Mouse (Mus musculus): Measurements from ENCODE around the gene Npas2. TPM values are rescaled to one million over a fixed set of nuclear protein-coding genes. Genes with fewer than 3 reads are reported as not detected.

The Npas2 gene
- polyA plus RNA-seq, 1 experiment from 2014 or later, result 0.15 TPM

GRCm38 (mm10) chr1:39332456-39332855 lies 138.9 kb downstream of the Npas2 start:
- Histone ChIP-seq H3K27ac (no peak overlapping the region), H3K9me3 (replicated peaks) (no peaks in the 10 kb centered on the region), H3K36me3 (no peaks in the 10 kb centered on the region), H3K4me3 (no peak overlapping the region), H3K27me3 (ENCODE audit: low read depth, poor library complexity, severe bottlenecking) (peaks cover 23% of the 10 kb centered on the region), H3K4me1 (peaks cover 13% of the 10 kb centered on the region)
- WGBS, result 91% methylated on average over 4 of the region's 4 CpGs
- no peak for DNase-seq (ENCODE audit: low spot score)

- Histone ChIP-seq H3K27ac (no peak overlapping the region), H3K27me3 (ENCODE audit: low read depth, poor library complexity, severe bottlenecking) (peaks cover 23% of the 10 kb centered on the region), H3K4me3 (no peak overlapping the region), H3K9me3 (replicated peaks) (no peaks in the 10 kb centered on the region), H3K4me1 (peaks cover 10% of the 10 kb centered on the region; the same call in 1 of the 2 replicates), H3K36me3 (no peaks in the 10 kb centered on the region)
- 40% methylated on average over 15 of the region's 15 CpGs for WGBS
- no peak for DNase-seq (ENCODE audit: low spot score)
These were observed 142.1 kb downstream of the Npas2 start for GRCm38 (mm10) chr1:39335561-39336196.

GRCm38 (mm10) chr1:39336788-39337187 lies 143.3 kb downstream of the Npas2 start:
- no peak overlapping the region for H3K4me3 ChIP-seq
- no peak for DNase-seq (ENCODE audit: low spot score)
- peaks cover 23% of the 10 kb centered on the region for H3K27me3 ChIP-seq (ENCODE audit: low read depth, poor library complexity, severe bottlenecking)
- H3K36me3 ChIP-seq, result no peaks in the 10 kb centered on the region
- 88% methylated on average over 8 of the region's 8 CpGs for WGBS
- H3K9me3 ChIP-seq (replicated peaks), result no peaks in the 10 kb centered on the region
- H3K27ac ChIP-seq, result no peak overlapping the region
- H3K4me1 ChIP-seq, result peaks cover 10% of the 10 kb centered on the region; the same call in 1 of the 2 replicates

GRCm38 (mm10) chr1:39338831-39339230 lies 145.3 kb downstream of the Npas2 start:
- Histone ChIP-seq H3K27me3 (ENCODE audit: low read depth, poor library complexity, severe bottlenecking) (peaks cover 23% of the 10 kb centered on the region), H3K4me1 (peaks cover 10% of the 10 kb centered on the region; the same call in 1 of the 2 replicates), H3K4me3 (no peak overlapping the region), H3K27ac (no peak overlapping the region), H3K9me3 (replicated peaks) (no peaks in the 10 kb centered on the region), H3K36me3 (no peaks in the 10 kb centered on the region)
- 72% methylated on average over 10 of the region's 10 CpGs for WGBS
- no peak for DNase-seq (ENCODE audit: low spot score)

GRCm38 (mm10) chr1:39339455-39339854 lies 145.9 kb downstream of the Npas2 start:
- no peak for DNase-seq (ENCODE audit: low spot score)
- Histone ChIP-seq H3K27ac (no peak overlapping the region), H3K4me3 (no peak overlapping the region), H3K9me3 (replicated peaks) (no peaks in the 10 kb centered on the region), H3K36me3 (no peaks in the 10 kb centered on the region), H3K27me3 (ENCODE audit: low read depth, poor library complexity, severe bottlenecking) (peaks cover 22% of the 10 kb centered on the region), H3K4me1 (peaks cover 10% of the 10 kb centered on the region; the same call in 1 of the 2 replicates)
- 69% methylated on average over 5 of the region's 5 CpGs for WGBS

GRCm38 (mm10) chr1:39340156-39340555 lies 146.6 kb downstream of the Npas2 start:
- no peak for DNase-seq (ENCODE audit: low spot score)
- no peak overlapping the region for H3K27ac ChIP-seq
- 88% methylated on average over 6 of the region's 6 CpGs for WGBS
- H3K4me1 ChIP-seq, result peaks cover 9% of the 10 kb centered on the region; the same call in 1 of the 2 replicates
- no peaks in the 10 kb centered on the region for H3K9me3 ChIP-seq (replicated peaks)
- H3K27me3 ChIP-seq (ENCODE audit: low read depth, poor library complexity, severe bottlenecking), result peaks cover 17% of the 10 kb centered on the region
- no peak overlapping the region for H3K4me3 ChIP-seq
- H3K36me3 ChIP-seq, result no peaks in the 10 kb centered on the region

GRCm38 (mm10) chr1:39340647-39341046 lies 147.1 kb downstream of the Npas2 start:
- Histone ChIP-seq H3K9me3 (replicated peaks) (no peaks in the 10 kb centered on the region), H3K36me3 (no peaks in the 10 kb centered on the region), H3K27me3 (ENCODE audit: low read depth, poor library complexity, severe bottlenecking) (peaks cover 12% of the 10 kb centered on the region), H3K4me1 (peaks cover 4% of the 10 kb centered on the region; the same call in 1 of the 2 replicates), H3K4me3 (no peak overlapping the region), H3K27ac (no peak overlapping the region)
- WGBS, result 21% methylated on average over 8 of the region's 8 CpGs
- peak; percentile 59 for DNase-seq (ENCODE audit: low spot score)

- Histone ChIP-seq H3K27ac (no peak overlapping the region), H3K4me3 (no peak overlapping the region), H3K36me3 (no peaks in the 10 kb centered on the region), H3K27me3 (ENCODE audit: low read depth, poor library complexity, severe bottlenecking) (peaks cover 1% of the 10 kb centered on the region), H3K4me1 (no peaks in the 10 kb centered on the region), H3K9me3 (replicated peaks) (no peaks in the 10 kb centered on the region)
- 87% methylated on average over 4 of the region's 4 CpGs for WGBS
- DNase-seq (ENCODE audit: low spot score), result no peak
These were observed 148.3 kb downstream of the Npas2 start for GRCm38 (mm10) chr1:39341807-39342206.

GRCm38 (mm10) chr1:39343242-39343641 lies 149.7 kb downstream of the Npas2 start:
- Histone ChIP-seq H3K4me1 (no peaks in the 10 kb centered on the region), H3K36me3 (no peaks in the 10 kb centered on the region), H3K27me3 (ENCODE audit: low read depth, poor library complexity, severe bottlenecking) (no peaks in the 10 kb centered on the region), H3K27ac (no peak overlapping the region), H3K9me3 (replicated peaks) (no peaks in the 10 kb centered on the region), H3K4me3 (no peak overlapping the region)
- 82% methylated on average over 5 of the region's 5 CpGs for WGBS
- DNase-seq (ENCODE audit: low spot score), result no peak

- H3K4me1 ChIP-seq, result no peaks in the 10 kb centered on the region
- no peaks in the 10 kb centered on the region for H3K9me3 ChIP-seq (replicated peaks)
- H3K36me3 ChIP-seq, result no peaks in the 10 kb centered on the region
- DNase-seq (ENCODE audit: low spot score), result no peak
- no peak overlapping the region for H3K4me3 ChIP-seq
- no peak overlapping the region for H3K27ac ChIP-seq
- no peaks in the 10 kb centered on the region for H3K27me3 ChIP-seq (ENCODE audit: low read depth, poor library complexity, severe bottlenecking)
- 67% methylated on average over 21 of the region's 21 CpGs for WGBS
These were observed 151.6 kb downstream of the Npas2 start for GRCm38 (mm10) chr1:39344981-39345600.

GRCm38 (mm10) chr1:39349001-39349400 lies 155.5 kb downstream of the Npas2 start:
- no peak overlapping the region for H3K27ac ChIP-seq
- no peaks in the 10 kb centered on the region for H3K9me3 ChIP-seq (replicated peaks)
- 82% methylated on average over 1 of the region's 1 CpGs for WGBS
- H3K4me1 ChIP-seq, result no peaks in the 10 kb centered on the region
- H3K4me3 ChIP-seq, result no peak overlapping the region
- H3K27me3 ChIP-seq (ENCODE audit: low read depth, poor library complexity, severe bottlenecking), result no peaks in the 10 kb centered on the region
- DNase-seq (ENCODE audit: low spot score), result no peak
- no peaks in the 10 kb centered on the region for H3K36me3 ChIP-seq

- no peaks in the 10 kb centered on the region for H3K4me1 ChIP-seq
- H3K27me3 ChIP-seq (ENCODE audit: low read depth, poor library complexity, severe bottlenecking), result no peaks in the 10 kb centered on the region
- no peak overlapping the region for H3K4me3 ChIP-seq
- no peaks in the 10 kb centered on the region for H3K9me3 ChIP-seq (replicated peaks)
- no peak for DNase-seq (ENCODE audit: low spot score)
- H3K36me3 ChIP-seq, result no peaks in the 10 kb centered on the region
- no peak overlapping the region for H3K27ac ChIP-seq
- 90% methylated on average over 7 of the region's 7 CpGs for WGBS
These were observed 155.9 kb downstream of the Npas2 start for GRCm38 (mm10) chr1:39349427-39349826.

GRCm38 (mm10) chr1:39361754-39362514 lies 168.4 kb downstream of the Npas2 start:
- Histone ChIP-seq H3K36me3 (no peaks in the 10 kb centered on the region), H3K9me3 (replicated peaks) (no peaks in the 10 kb centered on the region), H3K4me1 (peaks cover 11% of the 10 kb centered on the region), H3K27me3 (ENCODE audit: low read depth, poor library complexity, severe bottlenecking) (peaks cover 15% of the 10 kb centered on the region; the same call in 1 of the 2 replicates), H3K4me3 (peak overlapping the region; percentile 36), H3K27ac (no peak overlapping the region)
- DNase-seq (ENCODE audit: low spot score), result no peak
- WGBS, result 38% methylated on average over 24 of the region's 24 CpGs

All from limb, embryonic 10.5 days (tissue).